In the genomic region with DNA sequence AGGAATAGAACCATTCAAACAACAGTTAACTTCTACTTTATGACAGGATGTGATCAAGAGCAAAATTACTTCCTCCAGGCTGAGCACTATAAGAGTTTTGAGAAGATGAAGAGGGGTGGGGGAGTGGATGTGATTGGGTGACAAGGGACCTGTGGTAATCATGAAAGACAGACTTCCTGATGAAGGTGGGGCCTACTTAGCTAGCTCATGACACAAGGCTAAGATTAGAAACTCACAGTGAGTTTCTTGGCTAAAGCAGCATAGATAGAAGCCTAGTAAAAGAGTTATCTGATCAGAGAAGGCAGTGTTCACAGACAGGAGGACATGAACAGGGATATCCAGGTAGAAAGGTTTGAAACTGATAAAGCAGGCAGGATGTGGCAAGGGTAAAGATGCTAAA, we compare ENCODE assay signal across 13 mouse cellular contexts. TPM values are rescaled to one million over a fixed set of nuclear protein-coding genes. Genes with fewer than 3 reads are reported as not detected.
DNase-seq lines count a peak whose midpoint lies in the region; ATAC-seq and TF ChIP-seq lines count a peak whose summit lies in the region.
"Had no signal": no experiment of that assay in that cellular context is flagged by ENCODE, and none has a peak within 500 bp of the region (broad histone marks: within the 10 kb centered on the region; RNA-seq: fewer than 3 reads in every experiment).

No protein-coding gene starts in this region.

- H3K36me3 ChIP-seq in hindbrain, postnatal 0 days (ENCODE audit: insufficient read depth, low read length): peaks cover 49% of the 10 kb centered on the region

- no peak overlapping the region for H3K4me2 ChIP-seq in hindbrain, postnatal 0 days (ENCODE audit: low read depth, low read length)
- H3K4me2 ChIP-seq: heart, embryonic 13.5 days; limb, embryonic 12.5 days had no signal

- no peak overlapping the region for H3K27ac ChIP-seq in hindbrain, postnatal 0 days
- H3K27ac ChIP-seq: heart, embryonic 13.5 days; layer of hippocampus, adult 2 months; limb, embryonic 12.5 days had no signal

- peak; percentile 84 for DNase-seq in CD4-positive, CD25-positive, alpha-beta regulatory T cell, adult 2 months (ENCODE audit: low read depth, low spot score)
- DNase-seq in liver: peak; percentile 49
- peak; percentile 86 for DNase-seq in naive thymus-derived CD4-positive, alpha-beta T cell, adult 2 months (ENCODE audit: low read depth)
- DNase-seq in left cerebral cortex, adult 8-10 months (ENCODE audit: low spot score in 2 of 2): no peak
- no peak for DNase-seq in kidney, adult 8-10 months
- no peak for DNase-seq in right cerebral cortex, postnatal 36 days (ENCODE audit: low spot score in 2 of 2)
- DNase-seq in hindbrain, postnatal 0 days (ENCODE audit: low spot score): no peak
- DNase-seq: cerebellum, adult 2 months had no signal

- no peak overlapping the region for H3K9ac ChIP-seq in hindbrain, postnatal 0 days (replicated peaks; ENCODE audit: low read length)
- H3K9ac ChIP-seq: heart, embryonic 13.5 days; limb, embryonic 12.5 days had no signal

- ATAC-seq in activated CD4-positive, CD25-positive, alpha-beta regulatory T cell, adult 4 months: peak; percentile 93
- no peak for ATAC-seq in hindbrain, postnatal 0 days
- ATAC-seq: hindbrain, embryonic 16.5 days had no signal

- no peak overlapping the region for H3K4me3 ChIP-seq in hindbrain, postnatal 0 days (ENCODE audit: low read length)
- H3K4me3 ChIP-seq: heart, embryonic 13.5 days; layer of hippocampus, adult 2 months; limb, embryonic 12.5 days had no signal

- H3K4me1 ChIP-seq in hindbrain, postnatal 0 days (ENCODE audit: insufficient read depth, low read length): no peaks in the 10 kb centered on the region
- H3K4me1 ChIP-seq: heart, embryonic 13.5 days; limb, embryonic 12.5 days had no signal

- no peaks in the 10 kb centered on the region for H3K9me3 ChIP-seq in hindbrain, postnatal 0 days (ENCODE audit: low read length)
- H3K9me3 ChIP-seq: heart, embryonic 13.5 days; limb, embryonic 12.5 days had no signal

- H3K27me3 ChIP-seq in hindbrain, postnatal 0 days (ENCODE audit: insufficient read depth, low read length): no peaks in the 10 kb centered on the region
- H3K27me3 ChIP-seq: heart, embryonic 13.5 days; limb, embryonic 12.5 days had no signal

- no peak for TF ChIP-seq CTCF in hindbrain, postnatal 0 days (IDR thresholded peaks at IDR 0.05; ENCODE audit: low read depth)

RNA-seq across cellular contexts. Expression of a gene that starts 32.2 kb away (rescaled TPM):
- 10 to 100 TPM; 30.1 to 30.5 TPM for polyA plus RNA-seq in activated CD4-positive, CD25-positive, alpha-beta regulatory T cell, adult 4 months (2017; shearing (Covaris generic))
- total RNA-seq in left cerebral cortex, adult 8-10 months (2022): 100 to 1,000 TPM; 141 to 161 (median 143) TPM
- 134 and 234 TPM in 2 replicates for total RNA-seq in hindbrain, postnatal 0 days (2014; rRNA removed)
- polyA plus RNA-seq in hindbrain, postnatal 0 days (2015; fragmentation: Nextera tagmentation; extraction: Ambion mirVana): 199 and 208 TPM in 2 replicates

RNA-seq across cellular contexts. Expression of a gene that starts 32.4 kb away (rescaled TPM):
- 10 to 100 TPM; 49.0 to 65.0 TPM for polyA plus RNA-seq in activated CD4-positive, CD25-positive, alpha-beta regulatory T cell, adult 4 months (2017; shearing (Covaris generic))
- 10 to 100 TPM; 31.5 to 40.6 (median 38.9) TPM for total RNA-seq in left cerebral cortex, adult 8-10 months (2022)
- 24.4 and 32.7 TPM in 2 replicates for total RNA-seq in hindbrain, postnatal 0 days (2014; rRNA removed)
- polyA plus RNA-seq in hindbrain, postnatal 0 days (2015; fragmentation: Nextera tagmentation; extraction: Ambion mirVana): 64.6 and 66.9 TPM in 2 replicates

RNA-seq across cellular contexts. Expression of a gene that starts 32.5 kb away (rescaled TPM):
- polyA plus RNA-seq in activated CD4-positive, CD25-positive, alpha-beta regulatory T cell, adult 4 months (2017; shearing (Covaris generic)): 10 to 100 TPM; 26.4 to 26.8 TPM
- total RNA-seq in left cerebral cortex, adult 8-10 months (2022): 10 to 100 TPM; 26.5 to 29.5 (median 28.4) TPM
- 29.6 and 36.1 TPM in 2 replicates for total RNA-seq in hindbrain, postnatal 0 days (2014; rRNA removed)
- 31.4 and 34.1 TPM in 2 replicates for polyA plus RNA-seq in hindbrain, postnatal 0 days (2015; fragmentation: Nextera tagmentation; extraction: Ambion mirVana)

Comparison
In these comparisons a context has a peak if more than half of its experiments do, and no peak if none do; other contexts are left out.
1. DNase-seq: peak in CD4-positive, CD25-positive, alpha-beta regulatory T cell, adult 2 months (single experiment), liver (single experiment) and naive thymus-derived CD4-positive, alpha-beta T cell, adult 2 months (single experiment); none in left cerebral cortex, adult 8-10 months (0 of 2), kidney, adult 8-10 months (0 of 2), right cerebral cortex, postnatal 36 days (0 of 2) and hindbrain, postnatal 0 days (single experiment).